Mouse (Mus musculus): ENCODE results near the gene Nfia.

The Nfia gene

GRCm38 (mm10) chr4:97816001-97816400, 43.5 kb downstream of the Nfia start:
- no peak for DNase-seq (ENCODE audit: low spot score)

GRCm38 (mm10) chr4:97816753-97817152, 44.2 kb downstream of the Nfia start:
- no peak for DNase-seq (ENCODE audit: low spot score)

- no peak for DNase-seq (ENCODE audit: low spot score)
These were observed 45.2 kb downstream of the Nfia start for GRCm38 (mm10) chr4:97817741-97818140.

- no peak for DNase-seq (ENCODE audit: low spot score)
These were observed 46.0 kb downstream of the Nfia start for GRCm38 (mm10) chr4:97818498-97818897.

GRCm38 (mm10) chr4:97819101-97819500, 46.6 kb downstream of the Nfia start:
- DNase-seq (ENCODE audit: low spot score) = no peak

GRCm38 (mm10) chr4:97820474-97821259, 48.1 kb downstream of the Nfia start:
- DNase-seq (ENCODE audit: low spot score) = no peak

GRCm38 (mm10) chr4:97821556-97822251, 49.2 kb downstream of the Nfia start:
- no peak for DNase-seq (ENCODE audit: low spot score)

- no peak for DNase-seq (ENCODE audit: low spot score)
These were observed 51.0 kb downstream of the Nfia start for GRCm38 (mm10) chr4:97823512-97823911.

GRCm38 (mm10) chr4:97824451-97824850, 51.9 kb downstream of the Nfia start:
- DNase-seq (ENCODE audit: low spot score) = no peak

- DNase-seq (ENCODE audit: low spot score) = no peak
These were observed 52.9 kb downstream of the Nfia start for GRCm38 (mm10) chr4:97825432-97825831.

- DNase-seq (ENCODE audit: low spot score) = no peak
These were observed 53.3 kb downstream of the Nfia start for GRCm38 (mm10) chr4:97825841-97826240.

GRCm38 (mm10) chr4:97827115-97827514, 54.6 kb downstream of the Nfia start:
- DNase-seq (ENCODE audit: low spot score) = no peak

GRCm38 (mm10) chr4:97828579-97828978, 56.0 kb downstream of the Nfia start:
- DNase-seq (ENCODE audit: low spot score) = no peak

- DNase-seq (ENCODE audit: low spot score) = no peak
These were observed 57.0 kb downstream of the Nfia start for GRCm38 (mm10) chr4:97829336-97830050.

GRCm38 (mm10) chr4:97830051-97830853, 57.7 kb downstream of the Nfia start:
- DNase-seq (ENCODE audit: low spot score) = no peak

- DNase-seq (ENCODE audit: low spot score) = no peak
These were observed 58.5 kb downstream of the Nfia start for GRCm38 (mm10) chr4:97830935-97831608.

GRCm38 (mm10) chr4:97831611-97832278, 59.2 kb downstream of the Nfia start:
- DNase-seq (ENCODE audit: low spot score) = no peak

- no peak for DNase-seq (ENCODE audit: low spot score)
These were observed 59.7 kb downstream of the Nfia start for GRCm38 (mm10) chr4:97832279-97832640.

GRCm38 (mm10) chr4:97836812-97837211, 64.3 kb downstream of the Nfia start:
- DNase-seq (ENCODE audit: low spot score) = no peak

GRCm38 (mm10) chr4:97837724-97838123, 65.2 kb downstream of the Nfia start:
- no peak for DNase-seq (ENCODE audit: low spot score)

- DNase-seq (ENCODE audit: low spot score) = no peak
These were observed 66.1 kb downstream of the Nfia start for GRCm38 (mm10) chr4:97838651-97839050.

All from ovary, postnatal 36 days (tissue).